Mouse (Mus musculus) forebrain, embryonic 16.5 days (tissue): ENCODE data around the gene Syvn1. TPM values are rescaled to one million over a fixed set of nuclear protein-coding genes. Genes with fewer than 3 reads are reported as not detected.

ENCODE experiments used
- ATAC-seq: fragments of 200-750 bp; cut with Nextera tagmentation; 2 replicates; pipeline ENCODE4 v1.8.0; 2017; ENCODE audit warnings: mild to moderate bottlenecking, moderate library complexity
- H3K27ac ChIP-seq: fragments of 300-500 bp; sonication (generic); 2 replicates; pipeline ENCODE4 v1.5.1; 2014; ENCODE audit warnings: low read length, control low read depth
- H3K27me3 ChIP-seq: fragments of 300-500 bp; sonication (generic); replicated peaks from 2 replicates; pipeline ENCODE4 v1.6.1; 2014; ENCODE audit warnings: low read length; ENCODE audit not compliant: control insufficient read depth, insufficient read depth
- H3K36me3 ChIP-seq: fragments of 300-500 bp; sonication (generic); 2 replicates; pipeline ENCODE4 v1.6.1; 2014; ENCODE audit not compliant: control insufficient read depth, insufficient read depth
- H3K4me1 ChIP-seq: fragments of 300-500 bp; sonication (generic); replicated peaks from 2 replicates; pipeline ENCODE4 v1.6.1; 2014; ENCODE audit warnings: low read length; ENCODE audit not compliant: control insufficient read depth, insufficient read depth
- H3K4me2 ChIP-seq: fragments of 300-500 bp; sonication (generic); 2 replicates; pipeline ENCODE4 v1.6.1; 2014; ENCODE audit warnings: mild to moderate bottlenecking, low read length, control low read depth
- H3K4me3 ChIP-seq: fragments of 300-500 bp; sonication (generic); replicated peaks from 2 replicates; pipeline ENCODE4 v1.5.1; 2014; ENCODE audit warnings: mild to moderate bottlenecking, low read length, control low read depth
- H3K9ac ChIP-seq: fragments of 300-500 bp; sonication (generic); replicated peaks from 2 replicates; pipeline ENCODE4 v1.6.1; 2014; ENCODE audit warnings: low read depth, low read length, control low read depth
- H3K9me3 ChIP-seq: fragments of 300-500 bp; sonication (generic); 2 replicates; pipeline ENCODE4 v1.6.1; 2016; ENCODE audit warnings: low read length; ENCODE audit not compliant: control insufficient read depth
- WGBS: fragments of 180-500 bp; shearing (Covaris S2); extraction: QIAGEN DNeasy Blood & Tissue Kit; methylation state at CpG from one replicate; pipeline ENCODE4 v1.1.7; 2014; 5-methylcytosine and 5-hydroxymethylcytosine counted together
- microRNA-seq: library from miRNA; unstranded; fragments of <30 nt; microRNA quantifications from one replicate; pipeline ENCODE4, GENCODE M21; 2017
- polyA plus RNA-seq: library from polyadenylated mRNA; unstranded; fragments of >200 nt; fragmentation: Nextera tagmentation; extraction: Ambion mirVana; gene quantifications from 2 replicates; pipeline ENCODE4 v1.2.1, GENCODE M21; 2015

Syvn1 gene
- polyA plus RNA-seq, 1 experiment from 2014 or later, result 30.3 TPM

DNA sequence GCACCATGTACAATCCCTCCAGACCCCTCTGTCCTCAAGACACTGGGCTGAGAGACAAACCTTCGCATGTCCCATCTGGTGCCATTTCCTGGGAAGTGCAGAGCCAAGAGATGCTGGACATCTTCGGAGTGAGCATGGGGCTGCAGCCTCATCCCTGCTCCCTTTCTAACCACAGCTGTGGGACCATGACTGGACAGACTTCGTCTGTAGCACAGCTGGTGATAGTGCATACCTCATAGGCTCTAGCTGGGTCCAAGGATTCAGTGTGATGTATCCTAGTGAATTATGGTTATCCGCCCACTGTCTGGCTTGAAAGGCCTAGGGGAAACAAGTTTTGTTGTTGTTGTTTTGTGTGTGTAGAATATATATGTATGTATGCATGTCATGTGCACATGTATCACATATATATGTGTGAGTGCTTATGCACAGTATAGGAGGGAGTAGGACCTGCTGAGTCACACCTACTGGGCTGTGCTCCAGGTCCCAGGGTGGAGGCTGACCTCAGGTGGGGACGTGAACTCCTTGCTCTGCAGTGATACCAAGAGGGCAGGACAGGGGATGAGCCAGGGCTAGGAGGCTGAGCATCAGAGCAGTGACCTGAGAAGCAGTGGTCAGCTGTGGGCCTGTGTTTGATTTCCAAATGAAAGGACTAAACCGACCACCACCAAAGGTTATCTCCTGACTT lies 55.9 kb downstream of the Syvn1 start:
- no peak overlapping the region for H3K4me2 ChIP-seq
- H3K9me3 ChIP-seq, result no peaks in the 10 kb centered on the region
- ATAC-seq, result no peak
- WGBS, result 90% methylated on average over 6 of the region's 6 CpGs
- no peaks in the 10 kb centered on the region for H3K36me3 ChIP-seq
- H3K4me1 ChIP-seq, result no peaks in the 10 kb centered on the region
- no peak overlapping the region for H3K9ac ChIP-seq
- H3K4me3 ChIP-seq, result no peak overlapping the region
- H3K27me3 ChIP-seq, result no peaks in the 10 kb centered on the region
- no peak overlapping the region for H3K27ac ChIP-seq

Small RNA genes lying within 50 kb of the gene (microRNA-seq; reads per million reads assigned to microRNA genes)
- gene Mir6988, result 1.7 reads per million

Other genes starting within 250 kb of the Syvn1 start
- gene Frmd8, start 171.3 kb upstream of the Syvn1 start, polyA plus RNA-seq, result 20.9 and 21.5 TPM in 2 replicates
- gene Slc25a45, start 168.8 kb upstream of the Syvn1 start, polyA plus RNA-seq, result 1.5 and 2.0 TPM in 2 replicates
- gene Tigd3, start 152.4 kb upstream of the Syvn1 start, polyA plus RNA-seq, result 11.0 and 13.7 TPM in 2 replicates
- 124 and 126 TPM in 2 replicates for gene Dpf2, start 133.6 kb upstream of the Syvn1 start, polyA plus RNA-seq
- gene Cdc42ep2, start 121.8 kb upstream of the Syvn1 start, polyA plus RNA-seq, result 11.1 and 12.4 TPM in 2 replicates
- 31.9 and 34.2 TPM in 2 replicates for gene Pola2, start 82.4 kb upstream of the Syvn1 start, polyA plus RNA-seq
- not detected in 2 replicates for gene Slc22a20, start 60.4 kb upstream of the Syvn1 start, polyA plus RNA-seq
- gene Capn1, start 30.7 kb upstream of the Syvn1 start, polyA plus RNA-seq, result 1.3 and 2.2 TPM in 2 replicates
- gene Mrpl49, start 11.2 kb downstream of the Syvn1 start, polyA plus RNA-seq, result 65.0 and 74.0 TPM in 2 replicates
- gene Fau, start 11.3 kb downstream of the Syvn1 start, polyA plus RNA-seq, result 493 and 512 TPM in 2 replicates
- gene Znhit2, start 14.6 kb downstream of the Syvn1 start, polyA plus RNA-seq, result 30.1 and 31.0 TPM in 2 replicates
- 34.0 and 41.3 TPM in 2 replicates for gene Tm7sf2, start 21.8 kb downstream of the Syvn1 start, polyA plus RNA-seq
- 85.9 and 88.5 TPM in 2 replicates for gene Vps51, start 30.7 kb downstream of the Syvn1 start, polyA plus RNA-seq
- not detected in 2 replicates for gene Tmem262, start 33.5 kb downstream of the Syvn1 start, polyA plus RNA-seq
- gene Gm28374, start 35.7 kb downstream of the Syvn1 start, polyA plus RNA-seq, result 2.1 and 3.1 TPM in 2 replicates
- gene Zfpl1, start 38.4 kb downstream of the Syvn1 start, polyA plus RNA-seq, result 83.3 and 85.7 TPM in 2 replicates
- 16.5 and 16.7 TPM in 2 replicates for gene Cdca5, start 38.4 kb downstream of the Syvn1 start, polyA plus RNA-seq
- gene AC131692.1, start 47.8 kb downstream of the Syvn1 start, polyA plus RNA-seq, result not detected in 2 replicates
- gene Naaladl1, start 59.2 kb downstream of the Syvn1 start, polyA plus RNA-seq, result 0.35 and 0.58 TPM in 2 replicates
- gene Sac3d1, start 72.1 kb downstream of the Syvn1 start, polyA plus RNA-seq, result 46.4 and 50.5 TPM in 2 replicates
- gene Snx15, start 81.7 kb downstream of the Syvn1 start, polyA plus RNA-seq, result 40.3 and 50.1 TPM in 2 replicates
- gene Batf2, start 94.4 kb downstream of the Syvn1 start, polyA plus RNA-seq, result not detected in 2 replicates
- gene Arl2, start 95.0 kb downstream of the Syvn1 start, polyA plus RNA-seq, result 69.9 and 92.6 TPM in 2 replicates
- gene Majin, start 137.8 kb downstream of the Syvn1 start, polyA plus RNA-seq, result not detected in 2 replicates
- gene Gpha2, start 179.8 kb downstream of the Syvn1 start, polyA plus RNA-seq, result not detected in 2 replicates
- gene Ppp2r5b, start 189.3 kb downstream of the Syvn1 start, polyA plus RNA-seq, result 106 and 117 TPM in 2 replicates
- gene Atg2a, start 195.1 kb downstream of the Syvn1 start, polyA plus RNA-seq, result 11.2 and 13.1 TPM in 2 replicates
- 105 and 106 TPM in 2 replicates for gene Ehd1, start 230.1 kb downstream of the Syvn1 start, polyA plus RNA-seq